Mouse (Mus musculus) lung, adult 2 months (tissue): ENCODE measurements at regions not wholly inside any gene's neighbourhood (a gene's known extent, or its start where the extent isn't known, plus 50 kb on each side); places are given as distances from the start of the nearest gene placed in this dataset.

Source experiments
- CTCF ChIP-seq: fragments of 200-500 bp; IDR thresholded peaks from 2 replicates; pipeline ENCODE4 v1.5.1; 2011; ENCODE audit warnings: mild to moderate bottlenecking, low read length, control low read depth; ENCODE audit not compliant: insufficient read depth
- POLR2A ChIP-seq: fragments of 200-500 bp; IDR thresholded peaks from 2 replicates; pipeline ENCODE4 v1.6.1; 2011; ENCODE audit warnings: low read depth, mild to moderate bottlenecking, control low read depth, low read length, borderline replicate concordance; ENCODE audit errors: extremely low read depth

DNA sequence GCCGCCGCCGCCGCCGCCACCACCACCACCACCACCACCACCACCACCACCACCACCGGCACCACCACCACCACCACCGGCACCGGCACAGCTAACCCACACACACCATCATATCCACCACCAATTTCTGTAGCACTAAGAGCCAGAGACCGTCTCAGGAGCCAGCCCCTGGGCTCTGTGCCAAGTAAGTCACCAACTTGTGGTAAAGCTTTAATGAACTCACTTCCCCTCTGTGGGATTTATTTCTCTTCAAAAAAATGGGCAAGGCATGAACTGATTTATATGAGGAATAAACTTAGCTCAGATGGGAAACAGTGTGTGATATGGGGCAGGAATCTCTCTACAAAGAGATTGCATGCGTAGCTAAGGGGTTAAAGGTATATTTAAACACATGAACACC lies 114.8 kb downstream of the Ddx1 start:
- TF ChIP-seq CTCF (no peak), POLR2A (no peak)
